Mouse (Mus musculus): ENCODE data around the gene Rubcn.

The Rubcn gene

GRCm38 (mm10) chr16:32815160-32815605 is 62.4 kb downstream of the Rubcn start:
- DNase-seq, result peak; percentile 73

DNA sequence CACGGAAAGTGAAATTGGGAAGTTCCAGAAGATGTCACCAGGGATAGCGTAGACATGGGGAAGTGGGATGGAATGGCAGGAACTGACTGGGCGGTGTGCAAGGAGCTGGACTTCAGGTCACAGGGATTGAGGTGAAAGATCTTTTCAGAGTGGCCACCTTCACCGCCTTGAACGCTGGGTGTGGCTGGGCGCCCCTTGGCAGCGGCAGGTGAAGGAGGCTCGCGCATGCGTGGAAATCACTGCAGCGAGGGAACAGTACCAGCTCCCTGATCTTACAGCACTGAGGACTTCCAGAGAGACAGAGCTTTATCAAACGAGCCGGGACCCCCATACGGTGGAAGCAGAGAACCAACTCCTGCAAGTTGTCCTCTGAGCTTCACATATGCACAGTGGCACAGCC is 63.0 kb downstream of the Rubcn start:
- peak; percentile 52 for DNase-seq

- DNase-seq, result no peak
Observed at GRCm38 (mm10) chr16:32813771-32814170, 63.8 kb downstream of the Rubcn start.

DNA sequence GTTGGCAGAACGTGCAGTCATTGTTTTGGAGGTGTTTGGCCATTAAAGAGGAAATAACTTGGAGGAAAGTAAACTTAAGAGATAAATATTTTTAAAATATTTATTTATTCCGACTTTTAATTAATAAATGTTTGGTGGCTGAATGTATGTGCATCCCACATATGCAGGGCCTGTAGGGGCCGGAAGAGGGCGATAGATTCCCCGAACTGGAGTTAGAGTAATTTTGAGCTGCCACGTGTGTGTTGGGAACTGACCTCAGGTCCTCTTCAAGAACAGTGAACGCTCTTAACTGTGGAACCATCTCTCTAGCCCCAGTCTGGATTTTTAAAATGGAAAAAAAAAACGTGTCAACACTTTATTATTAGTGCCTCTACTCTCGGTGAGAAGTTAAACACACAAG is 64.2 kb downstream of the Rubcn start:
- no peak for DNase-seq

- DNase-seq, result peak; percentile 84
Observed at GRCm38 (mm10) chr16:32812888-32813361, 64.6 kb downstream of the Rubcn start.

DNA sequence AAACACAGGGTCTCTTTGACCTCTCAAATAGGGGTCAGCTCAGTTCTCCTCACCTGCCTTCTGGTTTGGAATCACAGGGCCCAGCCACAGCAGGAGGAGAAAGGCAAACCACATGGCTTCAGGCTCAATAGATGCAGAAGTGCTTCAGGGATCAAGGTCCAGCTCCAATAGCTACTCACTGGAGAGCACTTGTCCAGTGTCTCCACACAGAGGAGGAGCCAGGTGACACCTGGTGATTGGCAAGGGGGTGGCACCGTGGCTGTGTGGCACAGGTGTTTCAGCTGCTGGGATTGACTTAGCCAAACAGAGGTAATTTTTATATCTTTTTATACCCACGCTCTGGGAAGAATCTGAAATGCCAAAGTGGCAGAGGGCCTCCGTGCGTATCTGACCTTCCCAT is 67.2 kb downstream of the Rubcn start, which contains the start of gene Smbd1:
TSS of gene Smbd1 (minus strand) at position 157 of the 400 bp plus-strand sequence.
- DNase-seq, result no peak

- peak; percentile 53 for DNase-seq
Observed at GRCm38 (mm10) chr16:32807408-32808185, 70.0 kb downstream of the Rubcn start.

DNA sequence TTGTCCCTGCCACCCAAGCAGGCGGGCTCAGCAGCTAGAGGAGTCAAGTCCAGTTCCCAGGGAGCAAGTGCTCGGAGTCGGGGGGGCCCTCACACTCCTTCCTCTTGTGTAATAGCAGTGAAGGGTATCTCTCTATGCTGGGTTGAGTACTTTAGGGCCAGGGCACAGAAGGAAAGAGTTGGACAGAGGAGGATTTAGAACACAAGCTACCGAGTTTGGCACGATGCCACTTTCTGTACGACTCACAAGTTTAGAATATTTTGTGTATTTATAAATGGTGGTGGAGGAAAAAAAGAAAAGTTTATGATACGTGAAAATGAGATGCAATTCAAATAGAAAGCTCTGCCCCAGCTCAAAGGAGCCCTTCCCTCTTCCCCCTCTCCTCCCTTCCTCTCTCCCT is 72.4 kb downstream of the Rubcn start:
- no peak for DNase-seq

GRCm38 (mm10) chr16:32803901-32804300 is 73.7 kb downstream of the Rubcn start:
- DNase-seq, result no peak

DNA sequence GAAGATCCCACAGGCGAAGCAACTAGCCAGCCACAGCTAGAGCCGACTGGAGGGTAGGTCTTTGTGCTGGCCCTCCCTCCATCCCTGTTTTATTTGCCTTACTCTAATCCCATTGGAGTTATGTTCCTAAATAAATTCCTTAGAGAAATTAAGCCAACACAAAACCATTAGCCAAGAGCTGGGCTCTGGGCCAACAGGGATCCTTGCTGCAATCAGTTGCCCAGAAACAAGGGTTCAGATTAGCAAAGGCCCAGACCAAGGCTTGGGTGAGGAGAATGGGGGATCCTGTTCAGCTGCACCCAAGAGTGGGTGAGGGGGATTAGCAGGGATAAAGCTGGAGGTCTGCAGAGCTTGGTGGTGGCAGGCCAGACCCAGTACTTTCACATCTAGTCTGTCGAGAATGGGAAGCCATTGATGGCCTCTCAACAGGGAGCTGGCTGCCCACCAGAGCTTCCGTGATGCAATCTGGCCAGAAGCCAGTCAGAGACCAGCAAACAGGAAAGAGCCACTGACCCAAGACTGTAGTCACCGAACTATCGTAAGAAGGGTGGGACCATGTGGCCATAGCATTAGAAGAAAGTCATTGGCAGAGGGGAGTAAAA is 74.2 kb downstream of the Rubcn start:
- DNase-seq, result peak; percentile 69

- no peak for DNase-seq
Observed at GRCm38 (mm10) chr16:32797426-32797689, 80.2 kb downstream of the Rubcn start, which contains the start of gene Muc20. Muc20 (minus strand) TSS chr16:32797435.

DNA sequence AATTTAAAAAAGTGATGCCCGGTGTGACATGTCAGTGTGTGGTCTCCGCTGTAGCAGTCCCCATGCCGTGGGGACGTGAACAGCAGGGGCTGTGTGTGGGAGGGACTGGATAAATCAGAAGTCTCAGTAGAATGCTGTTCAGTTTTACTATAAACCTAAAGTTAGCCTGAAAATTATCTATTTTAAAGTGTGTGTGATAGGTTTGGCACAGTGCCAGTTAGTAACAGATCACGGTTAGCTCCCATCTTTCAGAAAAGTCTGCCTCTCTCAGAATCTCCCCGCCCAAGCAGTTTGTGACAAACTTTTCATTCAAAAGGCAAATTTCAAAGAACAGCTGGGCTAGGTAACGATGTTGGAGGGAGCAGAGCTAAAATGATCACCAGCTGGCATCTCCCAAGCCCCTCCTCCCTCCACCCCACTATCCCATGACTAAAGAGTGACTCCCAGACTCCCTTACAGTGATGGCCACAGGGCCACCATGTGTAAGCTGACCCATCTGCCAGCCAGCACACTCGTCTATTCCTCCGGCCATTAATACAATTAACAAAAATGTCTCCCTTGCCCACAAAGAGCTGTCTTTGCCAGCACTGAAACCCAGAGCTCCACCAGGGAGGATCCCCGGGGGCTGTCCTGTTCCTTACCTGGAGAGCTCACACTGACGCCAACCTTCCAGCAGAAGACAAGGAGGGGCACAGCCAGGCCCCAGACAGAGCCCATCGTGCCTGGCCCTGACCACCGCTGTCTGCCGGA is 80.7 kb downstream of the Rubcn start:
- no peak for DNase-seq

DNA sequence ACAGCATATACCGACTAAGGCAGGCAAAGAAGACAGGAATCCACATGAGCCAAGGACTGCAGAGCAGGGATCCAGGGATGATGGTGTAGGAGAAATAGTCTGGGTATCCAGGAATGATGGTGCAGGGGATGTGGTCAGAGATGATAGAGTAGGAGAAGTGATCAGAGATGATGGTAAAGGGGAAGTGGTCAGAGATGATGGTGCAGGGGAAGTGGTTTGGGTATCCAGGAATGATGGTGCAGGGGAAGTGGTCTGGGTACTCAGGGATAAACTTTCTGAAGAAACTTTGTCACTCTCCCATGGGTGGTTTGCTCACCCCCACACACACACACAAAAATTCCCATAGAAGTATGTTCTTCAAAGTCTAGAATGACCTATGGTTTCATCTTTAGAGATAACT is 82.4 kb downstream of the Rubcn start:
- DNase-seq, result no peak

DNA sequence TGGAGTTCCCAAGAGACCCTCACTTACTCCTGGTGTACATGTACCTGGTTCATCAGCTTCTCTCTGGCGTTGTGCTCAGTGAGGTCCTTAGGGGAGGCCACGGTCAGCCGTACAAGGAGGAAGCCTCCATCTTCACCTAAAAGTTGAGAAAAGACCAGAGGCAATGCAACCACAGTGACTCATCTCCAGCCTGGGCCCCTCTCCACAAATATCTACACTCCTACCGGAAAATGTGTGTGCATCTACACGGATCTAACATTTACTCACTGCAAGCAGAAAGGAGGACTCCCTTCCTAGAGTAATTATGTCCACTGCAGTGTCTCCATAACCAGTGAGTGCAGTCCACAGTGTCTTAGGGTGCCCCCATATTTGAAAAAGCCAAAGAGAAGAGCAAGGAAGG is 87.5 kb downstream of the Rubcn start:
- no peak for DNase-seq

- no peak for DNase-seq
Observed at GRCm38 (mm10) chr16:32784840-32785239, 92.7 kb downstream of the Rubcn start.

- no peak for DNase-seq
Observed at GRCm38 (mm10) chr16:32783324-32784062, 94.1 kb downstream of the Rubcn start.

GRCm38 (mm10) chr16:32778956-32779355 is 98.6 kb downstream of the Rubcn start:
- DNase-seq, result no peak

DNA sequence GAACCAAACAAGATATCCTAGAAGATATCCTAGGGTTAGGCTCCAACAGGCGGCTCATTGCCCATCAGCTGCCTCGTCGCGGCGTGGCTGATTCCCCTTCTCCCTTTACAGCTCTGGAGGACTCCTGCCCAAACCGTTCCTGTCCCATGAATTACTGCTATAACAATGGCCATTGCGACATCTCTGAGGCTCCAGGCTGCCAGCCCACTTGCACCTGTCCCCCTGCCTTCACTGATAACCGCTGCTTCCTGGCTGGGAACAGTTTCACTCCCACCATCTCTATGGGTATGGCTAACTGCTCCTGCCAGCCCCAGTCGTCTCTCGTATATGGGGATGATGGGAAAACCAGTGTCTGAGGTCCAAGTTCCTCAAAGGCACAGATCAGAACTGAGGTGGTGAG is 100.9 kb downstream of the Rubcn start:
- no peak for DNase-seq
